Mouse (Mus musculus) thymus, postnatal 36 days (tissue): ENCODE results near the gene Rad9b.

ENCODE experiments used
- DNase-seq, 2 experiments: peaks; one replicate each; pipeline ENCODE4 v3.0.0; 2022; ENCODE audit warnings: mixed read lengths in 2 of 2

The Rad9b gene

GRCm38 (mm10) chr5:122283828-122284182, 70.2 kb downstream of the Rad9b start:
- no peak for DNase-seq

- DNase-seq, result no peak
These were observed 73.1 kb downstream of the Rad9b start for GRCm38 (mm10) chr5:122280827-122281462.

GRCm38 (mm10) chr5:122280422-122280826, 73.6 kb downstream of the Rad9b start:
- DNase-seq, result no peak

GRCm38 (mm10) chr5:122279799-122280421, 74.1 kb downstream of the Rad9b start:
- no peak for DNase-seq

- DNase-seq, result no peak
These were observed 75.1 kb downstream of the Rad9b start for GRCm38 (mm10) chr5:122278946-122279345.

- DNase-seq, result peak; percentile 80 to 90
These were observed 79.2 kb downstream of the Rad9b start for GRCm38 (mm10) chr5:122274785-122275184.
